Mouse (Mus musculus) liver, postnatal 0 days (tissue): Measurements from ENCODE around the gene Pde6d.

Experiments
- CTCF ChIP-seq: sonication (generic); IDR thresholded peaks from 2 replicates; pipeline ENCODE4 v1.5.1; 2016; ENCODE audit warnings: antibody characterized with exemption, low read depth
- EP300 ChIP-seq: IDR thresholded peaks from 2 replicates; pipeline ENCODE4 v1.6.1; 2016; ENCODE audit warnings: antibody characterized with exemption, low read depth, mild to moderate bottlenecking

DNA sequence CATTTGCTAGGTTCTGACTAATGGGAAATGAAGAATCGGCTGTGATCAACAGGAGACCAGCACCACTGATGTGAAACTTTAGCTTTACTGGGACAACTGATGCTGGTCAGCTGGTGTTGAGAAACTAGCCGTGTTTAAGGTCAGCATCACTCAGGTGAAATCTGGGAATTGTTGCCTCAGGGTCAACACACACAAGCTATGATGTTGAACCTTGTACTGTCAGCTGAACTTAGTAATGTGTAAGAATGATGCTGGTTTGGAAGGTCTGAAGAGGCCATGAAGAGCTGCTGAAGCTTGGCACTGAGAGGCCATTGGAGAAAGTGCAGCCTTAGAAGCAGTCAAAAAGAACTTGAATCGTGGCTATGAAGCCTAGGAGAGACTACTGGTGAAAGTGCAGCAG, 26.8 kb downstream of the Pde6d start:
- no peak for TF ChIP-seq CTCF
- no peak for TF ChIP-seq EP300
